Mouse (Mus musculus): ENCODE results near the gene Pepd. TPM values are rescaled to one million over a fixed set of nuclear protein-coding genes. Genes with fewer than 3 reads are reported as not detected.
A peak's percentile ranks its signal among the peaks of the same experiment; 100 is the strongest.

The Pepd gene
- polyA plus RNA-seq, 1 experiment from 2014 or later: 74.2 TPM

DNA sequence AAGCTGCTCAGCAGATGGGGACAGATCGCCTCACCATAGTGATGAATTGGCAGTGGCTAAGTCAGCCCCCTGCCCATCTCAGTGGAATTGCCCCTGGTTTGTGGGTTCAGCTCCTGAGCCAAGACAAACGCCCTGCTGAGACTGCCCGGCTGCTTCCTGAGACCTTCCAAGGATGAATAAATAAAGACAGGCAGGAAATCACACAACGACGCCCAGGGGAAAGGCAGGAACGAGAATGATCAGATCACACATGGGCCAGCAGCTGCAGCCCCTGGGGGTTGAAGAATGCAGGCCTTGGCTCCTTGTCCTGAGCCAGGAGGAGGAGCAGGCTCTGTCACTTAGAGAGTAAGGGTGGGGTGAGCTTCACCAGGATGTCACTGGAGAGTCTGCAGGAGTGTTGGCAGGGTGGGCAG is 123.0 kb downstream of the Pepd start:
- ATAC-seq (ENCODE audit: insufficient read depth, low FRiP score, low TSS enrichment) (no peak), DNase-seq (ENCODE audit: low spot score) (peak; percentile 37)
- H3K27ac ChIP-seq (ENCODE audit: low read depth, low read length): no peak overlapping the region; the same call in 1 of the 2 replicates
- no peaks in the 10 kb centered on the region for H3K4me1 ChIP-seq (ENCODE audit: control insufficient read depth, insufficient read depth, low read length)
- no peaks in the 10 kb centered on the region; the same call in 1 of the 2 replicates for H3K36me3 ChIP-seq (ENCODE audit: control insufficient read depth, insufficient read depth, low read length)
- no peak overlapping the region for H3K4me2 ChIP-seq (ENCODE audit: low read depth)
- no peaks in the 10 kb centered on the region for H3K9me3 ChIP-seq (ENCODE audit: control insufficient read depth, low read length)
- 42% methylated on average over 6 of the region's 6 CpGs for WGBS
- H3K4me3 ChIP-seq (ENCODE audit: low read depth, low read length): no peak overlapping the region
- H3K27me3 ChIP-seq (ENCODE audit: control insufficient read depth, insufficient read depth, low read length): no peaks in the 10 kb centered on the region
- no peak overlapping the region for H3K9ac ChIP-seq (ENCODE audit: low read length)

DNA sequence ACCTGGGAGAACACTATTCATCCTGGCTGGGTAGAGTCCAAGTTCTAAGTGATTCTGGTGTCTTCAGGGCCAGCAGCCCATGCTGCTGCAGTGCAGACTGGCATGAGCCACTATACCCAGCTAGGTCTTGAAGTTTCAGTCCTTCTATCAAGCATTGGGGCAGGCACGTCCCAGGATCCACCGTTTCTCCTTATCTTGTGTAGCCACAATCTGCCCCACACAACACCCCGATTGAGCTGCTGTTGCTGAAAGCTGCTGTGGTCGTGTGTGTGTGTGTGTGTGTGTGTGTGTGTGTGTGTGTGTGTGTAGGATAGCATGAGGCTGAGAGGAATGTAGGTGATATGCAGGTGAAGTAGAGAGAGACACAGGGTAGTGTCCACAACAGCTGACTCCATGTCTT is 123.4 kb downstream of the Pepd start:
- H3K36me3 ChIP-seq (ENCODE audit: control insufficient read depth, insufficient read depth, low read length): no peaks in the 10 kb centered on the region; the same call in 1 of the 2 replicates
- 86% methylated on average over 4 of the region's 4 CpGs for WGBS
- H3K4me1 ChIP-seq (ENCODE audit: control insufficient read depth, insufficient read depth, low read length): no peaks in the 10 kb centered on the region
- DNase-seq (ENCODE audit: low spot score): no peak
- H3K27ac ChIP-seq (ENCODE audit: low read depth, low read length): no peak overlapping the region
- no peaks in the 10 kb centered on the region for H3K9me3 ChIP-seq (ENCODE audit: control insufficient read depth, low read length)
- H3K4me2 ChIP-seq (ENCODE audit: low read depth): no peak overlapping the region
- no peaks in the 10 kb centered on the region for H3K27me3 ChIP-seq (ENCODE audit: control insufficient read depth, insufficient read depth, low read length)
- H3K4me3 ChIP-seq (ENCODE audit: low read depth, low read length): no peak overlapping the region
- no peak for ATAC-seq (ENCODE audit: insufficient read depth, low FRiP score, low TSS enrichment)
- no peak overlapping the region for H3K9ac ChIP-seq (ENCODE audit: low read length)

DNA sequence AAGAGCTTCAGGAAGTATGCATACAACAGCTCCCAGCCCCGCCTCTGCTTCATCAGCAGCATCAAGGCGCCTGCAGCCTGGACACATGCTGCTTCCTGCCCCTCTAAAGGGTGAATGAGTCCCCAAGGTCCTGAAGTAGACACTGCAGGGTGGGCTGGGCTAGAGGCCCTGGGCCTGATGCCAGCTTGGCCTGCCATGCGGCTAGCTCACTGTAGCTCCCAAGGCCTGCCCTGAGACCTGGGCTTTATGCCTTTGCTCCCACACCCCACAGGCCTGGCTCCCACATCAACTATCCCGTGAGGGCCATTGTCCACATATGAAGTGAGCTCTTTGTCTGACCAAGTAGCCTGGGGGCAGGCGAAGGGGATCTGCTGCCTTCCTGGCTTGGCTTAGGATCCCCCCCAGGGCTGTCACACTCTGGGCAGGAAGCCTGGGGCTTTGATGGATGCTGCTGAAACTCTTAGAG is 124.1 kb downstream of the Pepd start:
- no peak overlapping the region for H3K27ac ChIP-seq (ENCODE audit: low read depth, low read length)
- H3K9me3 ChIP-seq (ENCODE audit: control insufficient read depth, low read length): no peaks in the 10 kb centered on the region
- no peak overlapping the region for H3K9ac ChIP-seq (ENCODE audit: low read length)
- no peaks in the 10 kb centered on the region for H3K4me1 ChIP-seq (ENCODE audit: control insufficient read depth, insufficient read depth, low read length)
- H3K27me3 ChIP-seq (ENCODE audit: control insufficient read depth, insufficient read depth, low read length): no peaks in the 10 kb centered on the region
- ATAC-seq (ENCODE audit: insufficient read depth, low FRiP score, low TSS enrichment) (no peak), DNase-seq (ENCODE audit: low spot score) (no peak)
- H3K36me3 ChIP-seq (ENCODE audit: control insufficient read depth, insufficient read depth, low read length): no peaks in the 10 kb centered on the region; the same call in 1 of the 2 replicates
- H3K4me2 ChIP-seq (ENCODE audit: low read depth): no peak overlapping the region
- whole genome bisulfite sequencing: 66% methylated on average over 5 of the region's 5 CpGs
- no peak overlapping the region for H3K4me3 ChIP-seq (ENCODE audit: low read depth, low read length)

DNA sequence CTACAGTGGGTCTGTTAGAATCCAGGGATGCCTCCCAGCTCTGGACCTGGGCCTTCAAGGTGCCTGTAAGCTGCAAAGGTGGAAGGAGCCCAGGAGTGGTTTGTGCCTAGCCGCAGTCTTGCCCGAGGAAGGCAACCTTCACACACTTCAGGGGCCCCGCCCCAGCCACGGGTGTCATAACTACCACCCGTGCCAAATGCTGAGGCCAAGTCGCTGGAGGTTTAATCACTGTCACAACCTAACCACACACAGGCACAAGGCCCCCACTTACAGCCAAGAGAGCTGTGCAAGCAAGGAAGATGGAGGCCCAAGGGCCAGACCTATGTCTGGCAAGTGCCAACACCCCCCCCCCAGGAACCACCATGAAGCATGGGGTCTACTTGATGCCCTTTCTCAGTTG is 125.2 kb downstream of the Pepd start:
- DNase-seq (ENCODE audit: low spot score): no peak
- Histone ChIP-seq H3K27me3 (ENCODE audit: control insufficient read depth, insufficient read depth, low read length) (no peaks in the 10 kb centered on the region), H3K36me3 (ENCODE audit: control insufficient read depth, insufficient read depth, low read length) (no peaks in the 10 kb centered on the region; the same call in 1 of the 2 replicates), H3K4me3 (ENCODE audit: low read depth, low read length) (no peak overlapping the region), H3K9me3 (ENCODE audit: control insufficient read depth, low read length) (no peaks in the 10 kb centered on the region), H3K4me1 (ENCODE audit: control insufficient read depth, insufficient read depth, low read length) (no peaks in the 10 kb centered on the region), H3K27ac (ENCODE audit: low read depth, low read length) (no peak overlapping the region), H3K9ac (ENCODE audit: low read length) (no peak overlapping the region), H3K4me2 (ENCODE audit: low read depth) (no peak overlapping the region)
- no peak for ATAC-seq (ENCODE audit: insufficient read depth, low FRiP score, low TSS enrichment)
- WGBS: 77% methylated on average over 6 of the region's 6 CpGs

DNA sequence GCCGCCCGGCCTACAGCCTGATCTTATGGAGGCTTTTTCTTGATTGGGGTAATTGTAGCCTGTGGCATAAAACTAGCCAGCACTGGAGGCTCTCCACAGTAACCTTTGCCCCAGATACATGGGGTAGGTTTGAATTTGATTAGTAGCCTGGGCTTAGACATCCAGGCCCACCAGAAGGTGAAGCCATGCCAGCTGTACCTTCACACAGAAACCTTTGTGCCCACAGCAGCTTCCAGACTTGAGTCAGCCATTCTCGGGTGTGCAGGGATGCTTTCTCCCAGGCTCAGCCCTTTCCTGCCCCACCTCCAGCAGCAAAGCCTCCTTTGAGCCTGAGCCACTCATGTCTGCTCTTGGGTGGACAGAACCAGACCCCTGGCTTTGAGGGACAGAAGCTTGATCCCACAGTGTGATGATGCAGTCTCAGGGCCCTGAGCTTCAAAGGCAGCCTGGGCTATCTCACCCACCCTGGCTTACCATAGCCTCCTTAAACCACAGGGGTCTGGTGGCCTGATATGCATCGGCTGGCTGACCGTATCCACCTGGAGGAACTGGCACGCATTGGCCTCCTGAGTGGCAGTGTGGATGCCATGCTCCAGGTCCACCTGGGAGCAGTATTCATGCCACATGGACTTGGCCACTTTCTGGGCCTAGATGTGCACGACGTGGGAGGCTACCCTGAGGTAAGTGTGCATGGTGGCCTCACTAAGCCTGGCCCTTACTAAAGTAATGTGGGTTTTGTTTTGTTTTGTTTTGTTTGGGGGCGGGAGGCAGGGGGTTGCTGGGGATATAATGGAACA is 128.2 kb downstream of the Pepd start:
- Histone ChIP-seq H3K4me2 (ENCODE audit: low read depth) (no peak overlapping the region), H3K9me3 (ENCODE audit: control insufficient read depth, low read length) (no peaks in the 10 kb centered on the region), H3K4me3 (ENCODE audit: low read depth, low read length) (no peak overlapping the region), H3K36me3 (ENCODE audit: control insufficient read depth, insufficient read depth, low read length) (peaks cover 9% of the 10 kb centered on the region; the same call in 1 of the 2 replicates), H3K4me1 (ENCODE audit: control insufficient read depth, insufficient read depth, low read length) (no peaks in the 10 kb centered on the region), H3K27ac (ENCODE audit: low read depth, low read length) (no peak overlapping the region), H3K27me3 (ENCODE audit: control insufficient read depth, insufficient read depth, low read length) (no peaks in the 10 kb centered on the region), H3K9ac (ENCODE audit: low read length) (no peak overlapping the region)
- 91% methylated on average over 9 of the region's 9 CpGs for WGBS
- ATAC-seq (ENCODE audit: insufficient read depth, low FRiP score, low TSS enrichment) (no peak), DNase-seq (ENCODE audit: low spot score) (no peak)

DNA sequence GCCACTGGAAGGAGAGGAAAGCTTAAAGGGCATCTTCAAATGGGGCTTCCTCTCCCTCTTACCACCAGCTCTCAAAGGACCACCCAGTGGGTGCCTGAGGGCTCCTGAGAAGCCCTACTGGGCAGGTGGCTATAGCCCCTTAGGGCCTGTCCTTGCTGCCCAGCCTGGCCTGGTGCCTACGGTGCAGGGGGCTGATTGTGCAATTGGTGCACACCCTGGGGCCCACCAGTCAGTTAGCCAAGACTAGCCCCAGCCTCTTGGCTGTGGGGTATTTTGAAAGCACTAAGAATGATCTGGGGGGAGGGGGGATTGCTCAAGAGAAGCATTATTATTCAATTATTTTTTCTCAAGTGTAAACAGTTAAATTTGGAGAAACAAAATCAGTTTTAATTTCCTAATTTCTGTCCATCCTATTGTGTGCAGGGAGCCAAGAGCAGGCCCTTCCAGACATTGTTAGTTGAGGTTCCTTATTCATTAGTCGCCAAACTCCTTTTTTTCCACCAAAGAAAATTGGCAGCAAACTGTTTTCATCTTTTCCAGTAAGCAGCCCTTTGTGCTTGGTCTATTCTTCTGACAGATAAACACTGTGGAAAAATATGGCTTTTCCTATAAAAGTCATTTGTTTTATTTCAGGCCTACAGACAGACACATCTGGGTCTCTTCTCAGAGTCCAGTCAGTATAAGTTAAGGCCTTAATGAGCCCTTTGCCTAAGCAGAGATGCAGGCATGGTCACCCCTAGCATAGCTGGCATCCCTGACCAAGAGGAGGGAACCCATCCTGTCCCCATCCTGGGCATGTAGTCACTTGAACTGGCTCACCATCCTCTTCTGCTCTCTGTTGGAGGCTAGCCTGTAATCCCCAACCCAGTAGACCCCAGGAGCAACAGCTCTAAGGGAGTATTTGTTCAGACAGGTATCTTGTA is 129.4 kb downstream of the Pepd start:
- DNase-seq (ENCODE audit: low spot score): no peak
- H3K27me3 ChIP-seq (ENCODE audit: control insufficient read depth, insufficient read depth, low read length): no peaks in the 10 kb centered on the region
- no peak overlapping the region for H3K27ac ChIP-seq (ENCODE audit: low read depth, low read length)
- H3K9ac ChIP-seq (ENCODE audit: low read length): no peak overlapping the region
- WGBS: 88% methylated on average over 2 of the region's 2 CpGs
- no peak overlapping the region for H3K4me2 ChIP-seq (ENCODE audit: low read depth)
- peaks cover 9% of the 10 kb centered on the region; the same call in 1 of the 2 replicates for H3K36me3 ChIP-seq (ENCODE audit: control insufficient read depth, insufficient read depth, low read length)
- no peaks in the 10 kb centered on the region for H3K4me1 ChIP-seq (ENCODE audit: control insufficient read depth, insufficient read depth, low read length)
- H3K4me3 ChIP-seq (ENCODE audit: low read depth, low read length): no peak overlapping the region
- no peaks in the 10 kb centered on the region for H3K9me3 ChIP-seq (ENCODE audit: control insufficient read depth, low read length)
- ATAC-seq (ENCODE audit: insufficient read depth, low FRiP score, low TSS enrichment): no peak

DNA sequence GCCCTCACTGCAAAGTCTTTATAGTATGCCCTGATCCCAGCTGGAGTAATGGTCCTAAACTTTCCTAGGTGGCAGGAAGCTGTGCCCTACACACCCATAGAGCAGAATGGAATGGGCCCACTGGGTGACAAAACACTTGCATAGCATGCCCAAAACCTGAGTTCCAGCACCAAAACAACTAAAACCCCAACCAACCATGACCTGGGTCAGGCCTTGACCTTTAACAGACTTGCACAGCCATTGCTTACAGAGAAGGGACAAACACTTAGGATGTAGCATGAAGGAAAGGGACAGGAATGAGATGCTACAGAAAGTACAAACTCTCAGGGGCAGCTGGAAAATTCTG is 130.0 kb downstream of the Pepd start:
- Histone ChIP-seq H3K9ac (ENCODE audit: low read length) (no peak overlapping the region), H3K4me3 (ENCODE audit: low read depth, low read length) (no peak overlapping the region), H3K4me1 (ENCODE audit: control insufficient read depth, insufficient read depth, low read length) (no peaks in the 10 kb centered on the region), H3K27ac (ENCODE audit: low read depth, low read length) (no peak overlapping the region), H3K27me3 (ENCODE audit: control insufficient read depth, insufficient read depth, low read length) (no peaks in the 10 kb centered on the region), H3K9me3 (ENCODE audit: control insufficient read depth, low read length) (no peaks in the 10 kb centered on the region), H3K4me2 (ENCODE audit: low read depth) (no peak overlapping the region), H3K36me3 (ENCODE audit: control insufficient read depth, insufficient read depth, low read length) (peaks cover 9% of the 10 kb centered on the region; the same call in 1 of the 2 replicates)
- DNase-seq (ENCODE audit: low spot score): no peak
- ATAC-seq (ENCODE audit: insufficient read depth, low FRiP score, low TSS enrichment): no peak

DNA sequence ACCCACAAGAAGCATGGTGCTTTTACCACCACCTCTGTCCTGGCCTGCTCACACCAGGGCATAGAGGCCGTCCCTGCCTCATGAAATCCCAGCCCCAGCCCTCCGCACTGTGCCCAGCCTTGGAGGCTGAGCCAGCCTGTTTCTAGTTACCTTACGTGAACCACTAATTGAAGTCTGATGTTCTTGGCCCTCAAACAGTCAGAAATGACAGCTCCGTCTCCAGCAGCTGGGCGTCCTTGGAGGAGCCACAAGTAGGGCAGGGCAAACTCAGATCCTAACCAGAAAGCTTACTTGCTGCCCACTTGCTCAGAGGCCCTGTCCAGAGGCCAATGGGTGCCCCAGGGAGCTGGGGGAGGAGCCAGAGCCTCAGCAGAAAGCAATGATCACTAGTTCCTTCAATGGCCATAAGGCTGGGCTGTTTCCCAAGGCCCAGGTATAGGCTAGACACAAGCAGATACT is 130.6 kb downstream of the Pepd start:
- Histone ChIP-seq H3K9ac (ENCODE audit: low read length) (no peak overlapping the region), H3K27ac (ENCODE audit: low read depth, low read length) (no peak overlapping the region), H3K4me2 (ENCODE audit: low read depth) (no peak overlapping the region), H3K27me3 (ENCODE audit: control insufficient read depth, insufficient read depth, low read length) (no peaks in the 10 kb centered on the region), H3K4me3 (ENCODE audit: low read depth, low read length) (no peak overlapping the region), H3K4me1 (ENCODE audit: control insufficient read depth, insufficient read depth, low read length) (no peaks in the 10 kb centered on the region), H3K36me3 (ENCODE audit: control insufficient read depth, insufficient read depth, low read length) (peaks cover 9% of the 10 kb centered on the region; the same call in 1 of the 2 replicates), H3K9me3 (ENCODE audit: control insufficient read depth, low read length) (no peaks in the 10 kb centered on the region)
- ATAC-seq (ENCODE audit: insufficient read depth, low FRiP score, low TSS enrichment) (no peak), DNase-seq (ENCODE audit: low spot score) (no peak)
- WGBS: 84% methylated on average over 5 of the region's 5 CpGs

Data from neural tube, embryonic 11.5 days (tissue).